Mouse (Mus musculus) cerebellum, adult 8-10 months (tissue): Measurements from ENCODE around the gene Nebl.
A peak's percentile ranks its signal among the peaks of the same experiment; 100 is the strongest.

Experiments
- DNase-seq: peaks from one replicate; pipeline ENCODE4 v3.0.0; 2022

Nebl gene

GRCm38 (mm10) chr2:17603573-17603972 lies 127.7 kb downstream of the Nebl start:
- DNase-seq: no peak

GRCm38 (mm10) chr2:17600652-17601051 lies 130.6 kb downstream of the Nebl start:
- DNase-seq: no peak

- DNase-seq: no peak
These were observed 131.4 kb downstream of the Nebl start for GRCm38 (mm10) chr2:17599860-17600259.

GRCm38 (mm10) chr2:17597932-17598331 lies 133.3 kb downstream of the Nebl start:
- no peak for DNase-seq

- DNase-seq: no peak
These were observed 141.6 kb downstream of the Nebl start for GRCm38 (mm10) chr2:17589669-17590068.

- no peak for DNase-seq
These were observed 145.8 kb downstream of the Nebl start for GRCm38 (mm10) chr2:17585329-17585992.

GRCm38 (mm10) chr2:17575648-17576047 lies 155.6 kb downstream of the Nebl start:
- no peak for DNase-seq

GRCm38 (mm10) chr2:17571716-17572115 lies 159.5 kb downstream of the Nebl start:
- no peak for DNase-seq

- DNase-seq: no peak
These were observed 172.1 kb downstream of the Nebl start for GRCm38 (mm10) chr2:17558889-17559742.

- no peak for DNase-seq
These were observed 181.2 kb downstream of the Nebl start for GRCm38 (mm10) chr2:17549895-17550558.

- no peak for DNase-seq
These were observed 184.8 kb downstream of the Nebl start for GRCm38 (mm10) chr2:17546354-17546948.

- DNase-seq: no peak
These were observed 191.5 kb downstream of the Nebl start for GRCm38 (mm10) chr2:17539737-17540136.

- peak; percentile 60 for DNase-seq
These were observed 192.8 kb downstream of the Nebl start for GRCm38 (mm10) chr2:17538493-17538892.

GRCm38 (mm10) chr2:17531355-17532105 lies 199.7 kb downstream of the Nebl start:
- no peak for DNase-seq

- no peak for DNase-seq
These were observed 205.3 kb downstream of the Nebl start for GRCm38 (mm10) chr2:17525739-17526526.

GRCm38 (mm10) chr2:17525211-17525610 lies 206.1 kb downstream of the Nebl start:
- DNase-seq: no peak

- DNase-seq: no peak
These were observed 206.9 kb downstream of the Nebl start for GRCm38 (mm10) chr2:17524205-17524978.

GRCm38 (mm10) chr2:17523791-17524190 lies 207.5 kb downstream of the Nebl start:
- no peak for DNase-seq

GRCm38 (mm10) chr2:17515686-17516085 lies 215.6 kb downstream of the Nebl start:
- DNase-seq: no peak

- DNase-seq: no peak
These were observed 216.5 kb downstream of the Nebl start for GRCm38 (mm10) chr2:17514765-17515164.

GRCm38 (mm10) chr2:17509942-17510341 lies 221.3 kb downstream of the Nebl start:
- no peak for DNase-seq
